Mouse (Mus musculus) liver, embryonic 18 days (tissue): Measurements from ENCODE around the gene Pmm2. TPM values are rescaled to one million over a fixed set of nuclear protein-coding genes. Genes with fewer than 3 reads are reported as not detected.

ENCODE experiments used
- polyA plus RNA-seq: library from polyadenylated mRNA; depleted of rRNA; stranded (reverse); fragments of >200 nt; gene quantifications from 2 replicates; pipeline ENCODE4 v1.2.3, GENCODE M21; 2012; rRNA removed

The Pmm2 gene
- polyA plus RNA-seq: 24.3 and 25.6 TPM in 2 replicates

DNA sequence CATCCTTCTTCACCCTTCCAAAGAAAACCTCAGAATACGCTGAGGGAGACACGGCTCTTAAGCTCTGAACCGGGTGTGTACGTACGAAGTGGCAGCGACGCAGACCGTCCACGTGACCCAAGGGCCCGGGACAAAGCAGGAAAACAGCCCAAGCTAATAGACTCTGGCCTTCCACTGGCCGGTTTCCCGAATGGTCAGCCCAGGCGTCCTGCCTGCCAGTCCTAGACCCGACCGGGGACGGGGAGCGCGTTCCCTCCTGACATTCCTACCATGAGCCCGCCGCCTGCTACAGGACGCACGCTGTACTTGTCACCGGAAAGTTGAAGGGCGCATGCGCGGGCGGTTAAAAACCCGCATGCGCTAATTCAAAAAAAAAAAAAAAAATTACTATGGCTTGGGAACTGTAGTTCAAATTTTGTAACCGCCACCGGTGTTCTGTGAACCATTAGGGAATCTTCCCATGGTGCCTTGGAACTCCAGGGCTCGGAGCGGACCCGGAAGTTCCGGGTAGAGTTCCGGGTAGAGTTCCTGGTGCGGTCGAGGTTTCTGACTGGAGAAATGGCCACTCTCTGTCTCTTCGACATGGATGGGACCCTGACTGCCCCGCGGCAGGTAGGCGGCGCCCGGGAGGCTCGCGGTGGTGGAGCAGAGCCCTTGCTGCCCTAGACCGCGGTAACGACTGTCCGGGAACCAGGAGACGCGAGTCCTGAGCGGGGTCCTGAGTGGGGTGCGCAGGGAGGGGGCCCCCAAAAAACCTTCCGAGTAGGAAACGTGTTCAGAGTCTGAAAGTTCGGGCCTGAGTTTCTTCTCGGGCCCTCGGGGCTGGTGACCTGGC lies at the start of gene Pmm2, which contains the start of gene Tmem186:
Gene Pmm2, plus strand, starts transcription at position 458 of the 835 bp plus-strand sequence.
Gene Tmem186, minus strand, starts transcription at position 496 of the 835 bp plus-strand sequence.

DNA sequence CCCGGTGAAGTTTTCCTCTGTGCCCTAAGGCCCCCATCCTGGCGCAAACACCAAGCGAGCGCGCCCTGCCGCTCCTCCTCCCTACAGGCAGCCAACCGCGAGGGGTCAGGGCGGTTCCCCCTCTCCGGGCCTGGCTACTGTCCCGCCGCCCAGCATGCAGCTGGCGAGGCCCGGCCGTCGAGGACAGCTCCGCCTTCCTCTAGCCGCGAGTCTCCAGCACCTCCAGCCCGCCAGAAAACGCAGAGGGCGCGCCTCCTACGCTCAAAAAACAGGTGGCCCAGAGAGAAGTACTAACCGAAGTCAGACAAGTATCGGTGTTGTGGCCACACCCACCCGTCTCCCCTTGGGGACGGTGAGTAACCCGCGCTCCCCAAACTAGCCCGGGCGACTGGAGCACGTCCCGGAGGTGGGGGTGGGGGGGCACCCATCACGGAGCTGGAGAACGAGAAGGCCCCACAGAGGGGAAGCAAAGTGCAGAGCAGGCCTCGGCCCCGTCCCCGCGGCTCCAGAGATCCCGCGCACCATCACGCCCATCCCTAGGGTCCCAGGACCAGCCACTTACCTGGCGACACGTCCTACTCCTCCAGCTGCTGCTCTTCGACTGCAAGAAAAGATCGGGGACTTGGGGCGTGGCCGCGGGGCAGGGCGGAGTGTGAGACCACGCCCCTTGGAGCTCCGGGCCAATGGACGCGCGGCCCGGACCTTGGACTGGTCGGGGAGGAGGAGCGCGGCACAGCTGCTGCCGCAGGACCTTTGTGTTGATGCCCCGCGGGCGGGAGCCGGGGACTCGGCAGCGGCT lies 34.3 kb downstream of the Pmm2 start, which contains the start of gene Carhsp1:
Gene Carhsp1, minus strand, starts transcription at position 605 of the 799 bp plus-strand sequence.

DNA sequence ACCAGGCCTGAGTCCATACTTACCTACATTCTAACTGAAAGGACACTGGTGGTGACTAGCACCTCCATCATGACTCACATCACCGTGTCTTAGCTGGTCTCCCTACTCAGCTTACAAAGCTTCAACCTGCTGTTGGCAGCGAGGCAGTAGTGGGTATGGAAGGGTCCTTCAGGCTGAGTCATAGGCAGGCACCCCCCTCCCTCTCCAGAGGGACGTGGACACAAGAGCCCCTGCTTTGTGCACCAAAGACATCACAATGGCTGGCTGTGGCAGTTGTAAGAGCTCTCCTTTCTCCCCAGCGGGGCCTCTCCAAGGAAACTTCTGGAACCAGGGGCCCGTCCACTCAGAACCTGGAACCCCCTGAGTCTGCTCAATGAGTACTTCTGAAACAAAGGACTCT lies 43.0 kb downstream of the Pmm2 start, which contains the start of gene Gm5767:
Gene Gm5767, plus strand, starts transcription at position 301 of the 400 bp plus-strand sequence.

Other genes with a start within 250 kb of the Pmm2 start
- not detected in 2 replicates for gene Tmem114, start 212.5 kb upstream of the Pmm2 start, polyA plus RNA-seq
- 8.5 and 8.6 TPM in 2 replicates for gene Mettl22, start 166.9 kb upstream of the Pmm2 start, polyA plus RNA-seq
- gene Abat, start 124.2 kb upstream of the Pmm2 start, polyA plus RNA-seq: 28.9 and 33.7 TPM in 2 replicates
- gene Tmem186, start within 50 bp of the Pmm2 start, polyA plus RNA-seq: 6.1 and 6.8 TPM in 2 replicates
- 43.1 and 44.7 TPM in 2 replicates for gene Carhsp1, start 34.5 kb downstream of the Pmm2 start, polyA plus RNA-seq
- gene Gm5767, start 43.1 kb downstream of the Pmm2 start, polyA plus RNA-seq: 0.17 and 0.22 TPM in 2 replicates
- 33.4 and 39.4 TPM in 2 replicates for gene Usp7, start 154.6 kb downstream of the Pmm2 start, polyA plus RNA-seq
- gene 1810013L24Rik, start 192.4 kb downstream of the Pmm2 start, polyA plus RNA-seq: 11.8 and 12.5 TPM in 2 replicates